Mouse (Mus musculus) midbrain, embryonic 11.5 days (tissue): ENCODE results near the gene Adgrb3. TPM values are rescaled to one million over a fixed set of nuclear protein-coding genes. Genes with fewer than 3 reads are reported as not detected.

Experiments used
- ATAC-seq: fragments of 200-750 bp; cut with Nextera tagmentation; 2 replicates; pipeline ENCODE4 v1.8.0; 2017; ENCODE audit warnings: moderate TSS enrichment, moderate library complexity; ENCODE audit not compliant: low FRiP score
- DNase-seq: peaks from one replicate; pipeline ENCODE4 v3.0.0; 2015; ENCODE audit warnings: low spot score; ENCODE audit errors: missing footprints
- H3K27ac ChIP-seq: fragments of 300-500 bp; sonication (generic); 2 replicates; pipeline ENCODE4 v1.5.1; 2014; ENCODE audit warnings: low read depth, low read length
- H3K27me3 ChIP-seq: fragments of 300-500 bp; sonication (generic); 2 replicates; pipeline ENCODE4 v1.6.1; 2014; ENCODE audit warnings: mild to moderate bottlenecking, low read length, moderate library complexity, mixed read lengths; ENCODE audit not compliant: control insufficient read depth, insufficient read depth
- H3K36me3 ChIP-seq: fragments of 300-500 bp; sonication (generic); 2 replicates; pipeline ENCODE4 v1.6.1; 2014; ENCODE audit warnings: mild to moderate bottlenecking, low read length, moderate library complexity, mixed read lengths; ENCODE audit not compliant: control insufficient read depth, insufficient read depth
- H3K4me1 ChIP-seq: fragments of 300-500 bp; sonication (generic); 2 replicates; pipeline ENCODE4 v1.6.1; 2014; ENCODE audit warnings: low read length; ENCODE audit not compliant: control insufficient read depth, insufficient read depth
- H3K4me2 ChIP-seq: fragments of 300-500 bp; sonication (generic); 2 replicates; pipeline ENCODE4 v1.6.1; 2014; ENCODE audit warnings: mild to moderate bottlenecking, moderate library complexity
- H3K4me3 ChIP-seq: fragments of 300-500 bp; sonication (generic); 2 replicates; pipeline ENCODE4 v1.5.1; 2014; ENCODE audit warnings: low read depth, low read length
- H3K9ac ChIP-seq: fragments of 300-500 bp; sonication (generic); 2 replicates; pipeline ENCODE4 v1.6.1; 2014; ENCODE audit warnings: low read length
- H3K9me3 ChIP-seq: fragments of 300-500 bp; sonication (generic); 2 replicates; pipeline ENCODE4 v1.6.1; 2016; ENCODE audit warnings: low read length; ENCODE audit not compliant: control insufficient read depth
- WGBS: fragments of 180-500 bp; shearing (Covaris S2); extraction: QIAGEN DNeasy Blood & Tissue Kit; methylation state at CpG from one replicate; pipeline ENCODE4 v1.1.7; 2014; 5-methylcytosine and 5-hydroxymethylcytosine counted together
- polyA plus RNA-seq: library from polyadenylated mRNA; unstranded; fragments of >200 nt; fragmentation: Nextera tagmentation; extraction: Ambion mirVana; gene quantifications from 2 replicates; pipeline ENCODE4 v1.2.1, GENCODE M21; 2014

Adgrb3 gene
- polyA plus RNA-seq, 1 experiment from 2014 or later, result 11.5 TPM

GRCm38 (mm10) chr1:25106679-25107078, 722.8 kb downstream of the Adgrb3 start:
- H3K9me3 ChIP-seq, result no peaks in the 10 kb centered on the region
- H3K4me3 ChIP-seq, result no peak overlapping the region
- H3K27ac ChIP-seq, result no peak overlapping the region
- no peaks in the 10 kb centered on the region for H3K36me3 ChIP-seq
- no peak overlapping the region for H3K9ac ChIP-seq
- DNase-seq (no peak), ATAC-seq (no peak)
- H3K27me3 ChIP-seq, result no peaks in the 10 kb centered on the region
- H3K4me1 ChIP-seq, result peaks cover 6% of the 10 kb centered on the region; the same call in 1 of the 2 replicates
- H3K4me2 ChIP-seq, result no peak overlapping the region
- WGBS, result 82% methylated on average over 6 of the region's 6 CpGs

- Histone ChIP-seq H3K4me2 (no peak overlapping the region), H3K36me3 (no peaks in the 10 kb centered on the region), H3K4me3 (no peak overlapping the region), H3K27me3 (no peaks in the 10 kb centered on the region), H3K4me1 (peaks cover 6% of the 10 kb centered on the region; the same call in 1 of the 2 replicates), H3K9me3 (no peaks in the 10 kb centered on the region), H3K27ac (no peak overlapping the region), H3K9ac (no peak overlapping the region)
- ATAC-seq (no peak), DNase-seq (no peak)
- 75% methylated on average over 4 of the region's 4 CpGs for WGBS
These were observed 724.1 kb downstream of the Adgrb3 start for GRCm38 (mm10) chr1:25105367-25105766.

- Histone ChIP-seq H3K9ac (no peak overlapping the region), H3K27me3 (no peaks in the 10 kb centered on the region), H3K4me2 (no peak overlapping the region), H3K4me1 (peaks cover 7% of the 10 kb centered on the region), H3K9me3 (no peaks in the 10 kb centered on the region), H3K27ac (no peak overlapping the region), H3K4me3 (no peak overlapping the region), H3K36me3 (no peaks in the 10 kb centered on the region)
- ATAC-seq (no peak), DNase-seq (peak; percentile 82)
- WGBS, result 10% methylated on average over 5 of the region's 5 CpGs
These were observed 741.3 kb downstream of the Adgrb3 start for GRCm38 (mm10) chr1:25088010-25088719.

- Histone ChIP-seq H3K4me3 (no peak overlapping the region), H3K36me3 (no peaks in the 10 kb centered on the region), H3K4me2 (no peak overlapping the region), H3K27ac (no peak overlapping the region), H3K27me3 (no peaks in the 10 kb centered on the region), H3K9ac (no peak overlapping the region), H3K9me3 (no peaks in the 10 kb centered on the region), H3K4me1 (peaks cover 7% of the 10 kb centered on the region)
- DNase-seq (peak; percentile 76), ATAC-seq (peak; percentile 48; the same call in 1 of the 2 replicates)
- WGBS, result 63% methylated on average over 14 of the region's 14 CpGs
These were observed 743.7 kb downstream of the Adgrb3 start for GRCm38 (mm10) chr1:25085616-25086372.

- Histone ChIP-seq H3K4me1 (peaks cover 2% of the 10 kb centered on the region; the same call in 1 of the 2 replicates), H3K27ac (no peak overlapping the region), H3K9me3 (no peaks in the 10 kb centered on the region), H3K4me2 (no peak overlapping the region), H3K27me3 (no peaks in the 10 kb centered on the region), H3K9ac (no peak overlapping the region), H3K36me3 (no peaks in the 10 kb centered on the region), H3K4me3 (no peak overlapping the region)
- peak; percentile 80 for DNase-seq
- WGBS, result 65% methylated on average over 8 of the region's 8 CpGs
- ATAC-seq, result peak; percentile 77
These were observed 747.1 kb downstream of the Adgrb3 start for GRCm38 (mm10) chr1:25082377-25082776.

GRCm38 (mm10) chr1:25081265-25081849, 748.1 kb downstream of the Adgrb3 start:
- no peaks in the 10 kb centered on the region for H3K27me3 ChIP-seq
- DNase-seq (peak; percentile 23), ATAC-seq (no peak)
- no peak overlapping the region for H3K4me3 ChIP-seq
- H3K36me3 ChIP-seq, result no peaks in the 10 kb centered on the region
- no peak overlapping the region for H3K9ac ChIP-seq
- no peak overlapping the region for H3K4me2 ChIP-seq
- H3K27ac ChIP-seq, result no peak overlapping the region
- H3K9me3 ChIP-seq, result no peaks in the 10 kb centered on the region
- H3K4me1 ChIP-seq, result peaks cover 2% of the 10 kb centered on the region; the same call in 1 of the 2 replicates
- 78% methylated on average over 4 of the region's 4 CpGs for WGBS

- Histone ChIP-seq H3K4me1 (no peaks in the 10 kb centered on the region), H3K4me2 (no peak overlapping the region), H3K4me3 (no peak overlapping the region), H3K9ac (no peak overlapping the region), H3K27ac (no peak overlapping the region), H3K9me3 (no peaks in the 10 kb centered on the region), H3K27me3 (no peaks in the 10 kb centered on the region), H3K36me3 (no peaks in the 10 kb centered on the region)
- DNase-seq, result peak; percentile 28
- no peak for ATAC-seq
- 88% methylated on average over 2 of the region's 2 CpGs for WGBS
These were observed 750.1 kb downstream of the Adgrb3 start for GRCm38 (mm10) chr1:25079395-25079794.

- Histone ChIP-seq H3K27ac (no peak overlapping the region), H3K36me3 (no peaks in the 10 kb centered on the region), H3K4me1 (no peaks in the 10 kb centered on the region), H3K4me3 (no peak overlapping the region), H3K27me3 (no peaks in the 10 kb centered on the region), H3K9ac (no peak overlapping the region), H3K9me3 (no peaks in the 10 kb centered on the region), H3K4me2 (no peak overlapping the region)
- ATAC-seq (no peak), DNase-seq (peak; percentile 72)
- 86% methylated on average over 5 of the region's 5 CpGs for WGBS
These were observed 753.6 kb downstream of the Adgrb3 start for GRCm38 (mm10) chr1:25075952-25076351.

- H3K27ac ChIP-seq, result no peak overlapping the region
- H3K9ac ChIP-seq, result no peak overlapping the region
- no peaks in the 10 kb centered on the region for H3K4me1 ChIP-seq
- H3K4me3 ChIP-seq, result no peak overlapping the region
- H3K36me3 ChIP-seq, result no peaks in the 10 kb centered on the region
- 33% methylated on average over 6 of the region's 6 CpGs for WGBS
- DNase-seq, result no peak
- ATAC-seq, result no peak
- H3K9me3 ChIP-seq, result no peaks in the 10 kb centered on the region
- no peak overlapping the region for H3K4me2 ChIP-seq
- H3K27me3 ChIP-seq, result no peaks in the 10 kb centered on the region
These were observed 765.5 kb downstream of the Adgrb3 start for GRCm38 (mm10) chr1:25063964-25064363.
